Mouse (Mus musculus): Measurements from ENCODE around the gene Afmid. TPM values are rescaled to one million over a fixed set of nuclear protein-coding genes. Genes with fewer than 3 reads are reported as not detected.
A peak's percentile ranks its signal among the peaks of the same experiment; 100 is the strongest.
"Not testable (repeated sequence)": the region's sequence is repeated elsewhere in the genome, so short reads cannot be mapped to it uniquely, and the experiment has no call there.

The Afmid gene
- polyA plus RNA-seq, 1 experiment from 2014 or later = 4.2 TPM

- Histone ChIP-seq H3K9ac (peak overlapping the region; percentile 63), H3K4me2 (peak overlapping the region; percentile 51), H3K27ac (0 out of 2 replicates have a peak overlapping the region, but pooled peaks have one; percentile 18), H3K36me3 (no peaks in the 10 kb centered on the region), H3K4me3 (peak overlapping the region; percentile 23; the same call in 1 of the 2 replicates), H3K9me3 (no peaks in the 10 kb centered on the region), H3K27me3 (peaks cover 66% of the 10 kb centered on the region), H3K4me1 (replicated peaks) (peaks cover 51% of the 10 kb centered on the region)
- 48% methylated on average over 9 of the region's 9 CpGs for WGBS
- no peak for ATAC-seq (ENCODE audit: low FRiP score)
Observed at GRCm38 (mm10) chr11:117782705-117783034, 43.1 kb upstream of the Afmid start.

- Histone ChIP-seq H3K4me3 (peak overlapping the region; percentile 23), H3K9me3 (no peaks in the 10 kb centered on the region), H3K36me3 (no peaks in the 10 kb centered on the region), H3K27me3 (peaks cover 66% of the 10 kb centered on the region), H3K27ac (0 out of 2 replicates have a peak overlapping the region, but pooled peaks have one; percentile 18), H3K9ac (peak overlapping the region; percentile 63), H3K4me1 (replicated peaks) (peaks cover 47% of the 10 kb centered on the region), H3K4me2 (peak overlapping the region; percentile 51)
- ATAC-seq (ENCODE audit: low FRiP score) = 0 out of 2 replicates have a peak, but pooled peaks have one; percentile 11
- WGBS = 4% methylated on average over 31 of the region's 31 CpGs
Observed at GRCm38 (mm10) chr11:117783089-117783488, 42.6 kb upstream of the Afmid start.

- ATAC-seq (ENCODE audit: low FRiP score) = no peak
- Histone ChIP-seq H3K9me3 (no peaks in the 10 kb centered on the region), H3K4me3 (peak overlapping the region; percentile 23; the same call in 1 of the 2 replicates), H3K4me1 (replicated peaks) (peaks cover 43% of the 10 kb centered on the region), H3K27ac (no peak overlapping the region), H3K4me2 (peak overlapping the region; percentile 51), H3K36me3 (no peaks in the 10 kb centered on the region), H3K27me3 (peaks cover 66% of the 10 kb centered on the region), H3K9ac (peak overlapping the region; percentile 63; the same call in 1 of the 2 replicates)
- 36% methylated on average over 10 of the region's 10 CpGs for WGBS
Observed at GRCm38 (mm10) chr11:117783683-117784309, 41.9 kb upstream of the Afmid start.

- H3K27ac ChIP-seq = no peak overlapping the region
- ATAC-seq (ENCODE audit: low FRiP score) = no peak
- no peak overlapping the region for H3K9ac ChIP-seq
- no peak overlapping the region for H3K4me3 ChIP-seq
- H3K9me3 ChIP-seq = no peaks in the 10 kb centered on the region
- H3K4me1 ChIP-seq (replicated peaks) = peaks cover 18% of the 10 kb centered on the region
- no peak overlapping the region for H3K4me2 ChIP-seq
- H3K36me3 ChIP-seq = no peaks in the 10 kb centered on the region
- peaks cover 60% of the 10 kb centered on the region for H3K27me3 ChIP-seq
- 9% methylated on average over 10 of the region's 10 CpGs for WGBS
Observed at GRCm38 (mm10) chr11:117786294-117786693, 39.4 kb upstream of the Afmid start.

- ATAC-seq (ENCODE audit: low FRiP score); H3K36me3 ChIP-seq; H3K27ac ChIP-seq; H3K4me2 ChIP-seq; H3K4me3 ChIP-seq; H3K9ac ChIP-seq; H3K4me1 ChIP-seq (replicated peaks); H3K9me3 ChIP-seq: not testable (repeated sequence)
- 90% methylated on average over 7 of the region's 7 CpGs for WGBS
- H3K27me3 ChIP-seq = peaks cover 53% of the 10 kb centered on the region
Observed at GRCm38 (mm10) chr11:117788481-117788880, 37.2 kb upstream of the Afmid start.

- ATAC-seq (ENCODE audit: low FRiP score) = no peak
- no peak overlapping the region; the same call in 1 of the 2 replicates for H3K9ac ChIP-seq
- H3K4me1 ChIP-seq (replicated peaks) = peaks cover 3% of the 10 kb centered on the region; the same call in 1 of the 2 replicates
- H3K36me3 ChIP-seq = no peaks in the 10 kb centered on the region
- H3K27me3 ChIP-seq = peaks cover 35% of the 10 kb centered on the region
- H3K4me3 ChIP-seq = no peak overlapping the region
- no peak overlapping the region for H3K27ac ChIP-seq
- 10% methylated on average over 14 of the region's 14 CpGs for WGBS
- peak overlapping the region; percentile 13; the same call in 1 of the 2 replicates for H3K4me2 ChIP-seq
- H3K9me3 ChIP-seq = no peaks in the 10 kb centered on the region
Observed at GRCm38 (mm10) chr11:117790286-117790685, 35.4 kb upstream of the Afmid start.

GRCm38 (mm10) chr11:117790703-117791440 is 34.9 kb upstream of the Afmid start:
- H3K9ac ChIP-seq = no peak overlapping the region
- ATAC-seq (ENCODE audit: low FRiP score) = no peak
- H3K9me3 ChIP-seq = no peaks in the 10 kb centered on the region
- H3K4me2 ChIP-seq = peak overlapping the region; percentile 13; the same call in 1 of the 2 replicates
- WGBS = 33% methylated on average over 23 of the region's 23 CpGs
- H3K27ac ChIP-seq = no peak overlapping the region
- H3K27me3 ChIP-seq = peaks cover 32% of the 10 kb centered on the region
- H3K4me1 ChIP-seq (replicated peaks) = peaks cover 3% of the 10 kb centered on the region; the same call in 1 of the 2 replicates
- no peak overlapping the region for H3K4me3 ChIP-seq
- no peaks in the 10 kb centered on the region for H3K36me3 ChIP-seq

- Histone ChIP-seq H3K9ac (no peak overlapping the region), H3K27ac (no peak overlapping the region), H3K9me3 (no peaks in the 10 kb centered on the region), H3K4me3 (no peak overlapping the region), H3K4me2 (no peak overlapping the region), H3K36me3 (no peaks in the 10 kb centered on the region), H3K27me3 (peaks cover 32% of the 10 kb centered on the region), H3K4me1 (replicated peaks) (peaks cover 3% of the 10 kb centered on the region; the same call in 1 of the 2 replicates)
- 87% methylated on average over 9 of the region's 9 CpGs for WGBS
- no peak for ATAC-seq (ENCODE audit: low FRiP score)
Observed at GRCm38 (mm10) chr11:117791441-117791761, 34.3 kb upstream of the Afmid start.

- Histone ChIP-seq H3K4me3 (no peak overlapping the region), H3K9ac (peak overlapping the region; percentile 49; the same call in 1 of the 2 replicates), H3K4me1 (replicated peaks) (peaks cover 3% of the 10 kb centered on the region; the same call in 1 of the 2 replicates), H3K4me2 (peak overlapping the region; percentile 17; the same call in 1 of the 2 replicates), H3K9me3 (no peaks in the 10 kb centered on the region), H3K27me3 (peaks cover 32% of the 10 kb centered on the region), H3K36me3 (no peaks in the 10 kb centered on the region), H3K27ac (no peak overlapping the region)
- ATAC-seq (ENCODE audit: low FRiP score) = no peak
- 10% methylated on average over 22 of the region's 22 CpGs for WGBS
Observed at GRCm38 (mm10) chr11:117792281-117792888, 33.3 kb upstream of the Afmid start.

GRCm38 (mm10) chr11:117794035-117794551 is 31.6 kb upstream of the Afmid start:
- Histone ChIP-seq H3K27ac (no peak overlapping the region), H3K27me3 (peaks cover 32% of the 10 kb centered on the region), H3K4me2 (no peak overlapping the region), H3K4me3 (no peak overlapping the region), H3K9ac (no peak overlapping the region), H3K4me1 (replicated peaks) (peaks cover 3% of the 10 kb centered on the region), H3K36me3 (no peaks in the 10 kb centered on the region), H3K9me3 (no peaks in the 10 kb centered on the region)
- no peak for ATAC-seq (ENCODE audit: low FRiP score)
- 56% methylated on average over 4 of the region's 4 CpGs for WGBS

GRCm38 (mm10) chr11:117796954-117797353 is 28.8 kb upstream of the Afmid start:
- WGBS = 41% methylated on average over 5 of the region's 5 CpGs
- Histone ChIP-seq H3K36me3 (no peaks in the 10 kb centered on the region), H3K9ac (no peak overlapping the region), H3K4me3 (no peak overlapping the region), H3K9me3 (no peaks in the 10 kb centered on the region), H3K27ac (no peak overlapping the region), H3K27me3 (peaks cover 10% of the 10 kb centered on the region), H3K4me1 (replicated peaks) (peaks cover 3% of the 10 kb centered on the region), H3K4me2 (no peak overlapping the region)
- ATAC-seq (ENCODE audit: low FRiP score) = no peak

GRCm38 (mm10) chr11:117797511-117798159 is 28.1 kb upstream of the Afmid start, which contains the start of gene 6030468B19Rik:
TSS of gene 6030468B19Rik (plus strand) at chr11:117797660.
- WGBS = 71% methylated on average over 9 of the region's 9 CpGs
- Histone ChIP-seq H3K4me3 (no peak within 1 kb of the TSS), H3K9ac (no peak within 1 kb of the TSS), H3K27me3 (peaks cover 4% of the 10 kb centered on the region; the same call in 1 of the 2 replicates), H3K27ac (no peak within 1 kb of the TSS), H3K4me2 (no peak within 1 kb of the TSS), H3K4me1 (replicated peaks) (no peaks in the 10 kb centered on the region; the same call in 1 of the 2 replicates), H3K9me3 (no peaks in the 10 kb centered on the region), H3K36me3 (no peaks in the 10 kb centered on the region)
- no peak for ATAC-seq (ENCODE audit: low FRiP score)
